Mouse (Mus musculus) lung, postnatal 25 days (tissue): Measurements from ENCODE around the gene Nek7.

Source experiments
- DNase-seq: peaks from one replicate; pipeline ENCODE4 v3.0.0; 2022; ENCODE audit warnings: low spot score

Nek7 gene

DNA sequence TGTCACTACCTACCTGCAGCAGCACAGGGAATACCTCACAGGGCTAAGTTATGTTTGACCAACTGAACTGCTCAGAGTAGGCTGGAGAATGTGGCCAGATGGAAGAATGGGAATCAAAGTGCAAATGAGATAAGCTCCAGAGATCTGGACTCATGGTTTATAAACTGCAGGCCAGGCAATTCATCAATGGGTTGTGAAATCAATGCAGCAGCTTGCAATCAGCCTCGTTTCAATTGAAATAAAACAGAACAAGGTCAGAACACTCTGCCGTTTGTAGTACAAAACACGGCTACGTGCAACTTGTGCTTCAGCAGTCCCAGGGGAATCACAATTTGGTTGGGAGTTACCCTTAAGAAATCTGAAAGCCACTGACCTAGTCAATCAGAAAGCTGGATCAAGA lies 109.4 kb downstream of the Nek7 start:
- DNase-seq, result peak; percentile 12

GRCm38 (mm10) chr1:138507446-138508043 lies 112.4 kb downstream of the Nek7 start:
- DNase-seq, result peak; percentile 9

GRCm38 (mm10) chr1:138507014-138507413 lies 112.9 kb downstream of the Nek7 start:
- peak; percentile 24 for DNase-seq

DNA sequence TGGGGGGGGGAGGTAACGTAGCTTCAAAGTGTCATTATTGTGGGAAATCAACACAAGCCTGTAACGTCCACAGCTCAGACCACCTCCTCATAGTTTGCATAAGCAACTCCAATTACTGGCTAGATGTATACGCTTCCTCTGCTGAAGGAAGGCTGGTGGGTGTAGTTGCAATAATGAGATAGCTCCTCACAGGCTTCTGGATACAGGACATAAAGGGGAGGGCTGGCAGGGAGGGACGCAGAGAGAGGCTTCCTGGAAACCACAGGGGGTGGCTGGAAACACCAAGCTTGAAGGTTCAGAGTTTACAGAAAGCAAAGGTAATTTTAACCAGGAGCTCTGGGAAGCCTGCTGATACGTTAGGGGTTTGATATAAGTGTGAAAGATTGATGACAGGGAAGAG lies 115.7 kb downstream of the Nek7 start:
- no peak for DNase-seq

GRCm38 (mm10) chr1:138500691-138501090 lies 119.2 kb downstream of the Nek7 start:
- DNase-seq, result no peak

DNA sequence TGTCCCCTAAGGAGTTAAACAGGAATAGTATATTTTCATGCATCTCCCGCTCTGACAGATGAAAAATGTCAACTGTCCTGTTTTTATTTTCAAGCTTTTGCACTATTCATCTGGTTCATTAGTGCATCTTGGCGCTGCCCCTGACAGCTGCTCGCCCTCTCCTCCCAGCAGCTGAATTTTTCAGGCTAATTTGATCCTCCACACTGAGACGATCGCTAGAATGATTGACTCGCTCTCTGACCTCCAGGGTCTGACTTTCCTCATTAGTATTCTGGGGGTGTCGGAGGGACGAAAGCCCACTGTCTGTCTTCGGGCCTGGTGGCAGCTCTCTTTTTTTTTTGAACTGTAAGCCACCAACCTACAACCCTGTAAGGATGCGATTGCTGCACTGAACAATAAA lies 119.8 kb downstream of the Nek7 start:
- no peak for DNase-seq

DNA sequence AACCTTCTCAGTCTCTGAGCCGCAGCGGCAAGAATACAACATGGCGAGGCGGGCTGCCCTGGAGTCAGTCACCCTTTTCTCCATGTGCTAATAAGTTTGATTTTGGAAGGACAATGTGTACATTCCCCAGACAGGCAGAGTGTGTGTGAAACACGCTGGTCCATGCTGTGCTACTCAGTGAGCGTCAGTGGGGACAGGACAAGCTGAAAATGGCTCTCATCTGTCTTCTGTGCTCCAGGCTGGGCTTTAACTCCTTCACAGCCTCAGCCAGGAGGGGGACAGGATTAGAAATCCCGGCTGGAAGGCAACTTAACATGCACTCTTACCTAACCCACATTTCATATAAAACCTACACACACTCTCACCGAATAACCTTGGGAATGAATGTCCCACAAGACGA lies 120.5 kb downstream of the Nek7 start:
- DNase-seq, result no peak

GRCm38 (mm10) chr1:138491382-138492097 lies 128.4 kb downstream of the Nek7 start:
- no peak for DNase-seq

DNA sequence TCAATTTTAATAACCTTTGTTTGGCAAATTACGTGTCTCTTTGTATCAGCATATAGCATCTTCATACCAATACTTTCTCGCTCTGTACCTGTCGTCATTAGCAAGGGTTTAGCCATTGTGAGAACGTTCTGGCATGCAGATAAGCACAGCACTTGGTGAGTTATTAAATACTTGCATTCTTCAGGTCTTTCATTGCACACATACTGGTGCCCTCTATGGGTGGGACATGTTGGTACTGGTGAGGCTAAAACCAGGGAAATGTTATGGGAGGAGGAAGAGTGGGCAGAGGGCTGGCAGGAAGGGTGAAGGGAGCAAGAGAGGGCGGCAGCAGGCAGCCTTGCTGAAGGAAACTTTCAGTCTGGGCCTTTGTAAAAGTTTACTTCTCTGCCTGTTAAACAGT lies 132.4 kb downstream of the Nek7 start:
- peak; percentile 50 for DNase-seq

GRCm38 (mm10) chr1:138480694-138481093 lies 139.2 kb downstream of the Nek7 start:
- no peak for DNase-seq

- DNase-seq, result no peak
These were observed 154.6 kb downstream of the Nek7 start for GRCm38 (mm10) chr1:138465352-138465751.

DNA sequence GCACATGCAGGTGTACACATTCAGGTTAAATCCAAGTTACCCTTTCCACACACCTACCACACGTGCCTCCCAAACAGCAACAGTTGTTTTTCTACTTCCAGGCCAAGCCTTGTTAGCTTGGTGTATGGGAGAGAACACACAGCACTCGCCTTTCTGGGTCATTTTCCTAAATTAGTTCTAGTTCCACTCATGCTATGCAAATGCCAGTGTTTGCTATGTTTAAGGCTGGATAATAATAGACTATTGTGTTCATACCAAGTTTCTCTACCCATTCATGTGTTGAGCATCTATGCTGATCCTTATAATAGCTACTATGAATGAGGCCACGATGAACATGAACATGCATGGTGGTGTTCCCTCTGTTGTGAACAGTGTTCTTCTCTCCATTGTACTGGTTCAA lies 158.5 kb downstream of the Nek7 start:
- no peak for DNase-seq

DNA sequence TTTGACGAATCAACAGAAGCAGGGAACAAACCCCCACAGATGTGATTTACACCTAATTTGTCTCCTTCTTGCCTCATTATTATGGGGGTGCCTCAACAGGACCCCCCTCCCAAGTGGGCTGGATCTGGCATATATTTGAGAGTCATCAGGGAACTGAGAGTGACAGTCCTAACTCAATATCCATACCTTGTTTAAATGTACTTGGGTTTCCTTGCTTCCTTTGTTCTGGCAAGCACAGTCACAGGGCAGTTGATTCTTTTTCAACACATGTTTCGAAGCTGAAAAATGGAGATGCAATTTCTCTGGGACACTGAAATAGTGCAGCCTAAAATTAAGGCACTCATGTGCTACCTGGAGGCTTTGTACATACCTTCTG lies 170.5 kb downstream of the Nek7 start:
- DNase-seq, result no peak

- no peak for DNase-seq
These were observed 171.1 kb downstream of the Nek7 start for GRCm38 (mm10) chr1:138448635-138449475.

DNA sequence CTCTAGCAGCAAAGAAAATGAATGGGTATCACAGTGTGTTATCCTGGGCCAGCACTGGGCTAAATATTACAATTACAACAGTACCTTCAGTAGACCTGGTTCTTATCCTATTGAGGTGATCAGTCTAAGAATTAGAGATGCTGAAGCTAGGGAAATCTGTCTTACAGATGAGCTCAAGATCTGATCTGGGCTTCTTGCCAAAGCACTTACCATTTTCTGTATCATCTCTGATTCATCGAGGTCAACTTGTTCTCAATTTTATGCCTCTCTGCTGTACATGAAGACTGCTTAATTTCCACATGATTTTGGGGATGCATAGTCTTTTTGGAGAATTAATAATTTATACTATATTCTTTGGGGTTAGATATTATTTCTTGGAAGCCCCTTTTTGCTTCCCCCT lies 173.1 kb downstream of the Nek7 start:
- no peak for DNase-seq
